Comparison of ENCODE assay signal across 25 mouse cellular contexts in genomic region chr10:52851994-52852393, GRCm38 (mm10).
"Had no signal": no experiment of that assay in that cellular context is flagged by ENCODE, and none has a peak within 500 bp of the region (broad histone marks: within the 10 kb centered on the region; RNA-seq: fewer than 3 reads in every experiment).

No protein-coding gene starts in this region.

- DNase-seq: cerebellum, adult 9-10 months; cerebellum, adult 9-11 months; cerebellum, postnatal 10 days; cerebellum, postnatal 14 days; cerebellum, postnatal 25 days; cerebellum, postnatal 36 days; embryo, embryonic 11 days; forebrain, postnatal 0 days; gastrocnemius, adult 2 months; gastrocnemius, postnatal 10 days; gastrocnemius, postnatal 14 days; gastrocnemius, postnatal 25 days; gastrocnemius, postnatal 36 days; heart, adult 11 months; heart, adult 18-20 months; heart, adult 2 months had no signal

- H3K36me3 ChIP-seq: embryonic facial prominence, embryonic 10.5 days; embryonic facial prominence, embryonic 12.5 days; embryonic facial prominence, embryonic 13.5 days; embryonic facial prominence, embryonic 15.5 days; forebrain, embryonic 10.5 days; forebrain, embryonic 12.5 days; forebrain, embryonic 15.5 days had no signal

- H3K4me1 ChIP-seq: embryonic facial prominence, embryonic 10.5 days; embryonic facial prominence, embryonic 12.5 days; embryonic facial prominence, embryonic 13.5 days; embryonic facial prominence, embryonic 15.5 days; forebrain, embryonic 10.5 days; forebrain, embryonic 12.5 days; forebrain, embryonic 13.5 days; forebrain, embryonic 15.5 days had no signal

- H3K27me3 ChIP-seq: embryonic facial prominence, embryonic 12.5 days; embryonic facial prominence, embryonic 13.5 days; embryonic facial prominence, embryonic 15.5 days; forebrain, embryonic 12.5 days; forebrain, embryonic 13.5 days; forebrain, embryonic 15.5 days had no signal

- H3K9ac ChIP-seq: embryonic facial prominence, embryonic 12.5 days; embryonic facial prominence, embryonic 13.5 days; embryonic facial prominence, embryonic 15.5 days; forebrain, embryonic 12.5 days; forebrain, embryonic 13.5 days; forebrain, embryonic 15.5 days; forebrain, postnatal 0 days had no signal

- H3K4me3 ChIP-seq: embryonic facial prominence, embryonic 10.5 days; embryonic facial prominence, embryonic 12.5 days; embryonic facial prominence, embryonic 13.5 days; embryonic facial prominence, embryonic 15.5 days; erythroblast, embryonic 14.5 days; forebrain, embryonic 10.5 days; forebrain, embryonic 12.5 days; forebrain, embryonic 13.5 days; forebrain, embryonic 15.5 days; gastrocnemius, adult 2 months; heart, adult 2 months had no signal

- H3K9me3 ChIP-seq: embryonic facial prominence, embryonic 10.5 days; embryonic facial prominence, embryonic 12.5 days; embryonic facial prominence, embryonic 13.5 days; embryonic facial prominence, embryonic 15.5 days; forebrain, embryonic 10.5 days; forebrain, embryonic 12.5 days; forebrain, embryonic 13.5 days; forebrain, embryonic 15.5 days had no signal

- H3K27ac ChIP-seq: embryonic facial prominence, embryonic 10.5 days; embryonic facial prominence, embryonic 12.5 days; embryonic facial prominence, embryonic 13.5 days; embryonic facial prominence, embryonic 15.5 days; forebrain, embryonic 10.5 days; forebrain, embryonic 12.5 days; forebrain, embryonic 13.5 days; forebrain, embryonic 15.5 days; gastrocnemius, adult 2 months; heart, adult 2 months had no signal

- H3K4me2 ChIP-seq: embryonic facial prominence, embryonic 12.5 days; embryonic facial prominence, embryonic 13.5 days; embryonic facial prominence, embryonic 15.5 days; forebrain, embryonic 12.5 days; forebrain, embryonic 13.5 days; forebrain, embryonic 15.5 days had no signal
